Mouse (Mus musculus) hindlimb bud, embryonic 11.5 days (tissue): ENCODE measurements around the gene Kcnk3.

ENCODE experiments used
- DNase-seq: peaks from one replicate; pipeline ENCODE4 v3.0.0-alpha.2; 2012; ENCODE audit warnings: low read depth, low spot score; ENCODE audit errors: extremely low spot score

Kcnk3 gene

GRCm38 (mm10) chr5:30632134-30632533, 44.2 kb downstream of the Kcnk3 start:
- DNase-seq = no peak

GRCm38 (mm10) chr5:30636994-30637393, 49.0 kb downstream of the Kcnk3 start:
- DNase-seq = no peak

- DNase-seq = peak; percentile 26
Measured at GRCm38 (mm10) chr5:30638041-30638440, 50.1 kb downstream of the Kcnk3 start.

GRCm38 (mm10) chr5:30643477-30644179, 55.7 kb downstream of the Kcnk3 start:
- no peak for DNase-seq

- no peak for DNase-seq
Measured at GRCm38 (mm10) chr5:30646036-30646435, 58.1 kb downstream of the Kcnk3 start.

GRCm38 (mm10) chr5:30647396-30647795, 59.4 kb downstream of the Kcnk3 start:
- no peak for DNase-seq

- no peak for DNase-seq
Measured at GRCm38 (mm10) chr5:30647815-30648560, 60.0 kb downstream of the Kcnk3 start, which contains the start of gene Slc35f6. Gene Slc35f6 (plus strand): TSS chr5:30647933.

- DNase-seq = no peak
Measured at GRCm38 (mm10) chr5:30649558-30649957, 61.6 kb downstream of the Kcnk3 start.

- no peak for DNase-seq
Measured at GRCm38 (mm10) chr5:30650756-30651155, 62.8 kb downstream of the Kcnk3 start.

GRCm38 (mm10) chr5:30651554-30651953, 63.6 kb downstream of the Kcnk3 start:
- no peak for DNase-seq

GRCm38 (mm10) chr5:30653246-30653645, 65.3 kb downstream of the Kcnk3 start:
- no peak for DNase-seq

GRCm38 (mm10) chr5:30655042-30655441, 67.1 kb downstream of the Kcnk3 start:
- no peak for DNase-seq

GRCm38 (mm10) chr5:30655526-30656195, 67.7 kb downstream of the Kcnk3 start:
- no peak for DNase-seq

- DNase-seq = no peak
Measured at GRCm38 (mm10) chr5:30659042-30659441, 71.1 kb downstream of the Kcnk3 start.

- DNase-seq = no peak
Measured at GRCm38 (mm10) chr5:30660278-30660677, 72.3 kb downstream of the Kcnk3 start.

GRCm38 (mm10) chr5:30660813-30661212, 72.8 kb downstream of the Kcnk3 start:
- no peak for DNase-seq

GRCm38 (mm10) chr5:30665360-30665759, 77.4 kb downstream of the Kcnk3 start:
- no peak for DNase-seq

- DNase-seq = no peak
Measured at GRCm38 (mm10) chr5:30665968-30666367, 78.0 kb downstream of the Kcnk3 start.

GRCm38 (mm10) chr5:30666391-30667195, 78.6 kb downstream of the Kcnk3 start, which contains the start of gene Cenpa:
Gene Cenpa (plus strand): TSS chr5:30666777.
- peak; percentile 96 for DNase-seq

- no peak for DNase-seq
Measured at GRCm38 (mm10) chr5:30667215-30667614, 79.2 kb downstream of the Kcnk3 start.

GRCm38 (mm10) chr5:30667686-30668085, 79.7 kb downstream of the Kcnk3 start:
- no peak for DNase-seq
